Mouse (Mus musculus): ENCODE measurements around the gene Sap30. TPM values are rescaled to one million over a fixed set of nuclear protein-coding genes. Genes with fewer than 3 reads are reported as not detected.
A peak's percentile ranks its signal among the peaks of the same experiment; 100 is the strongest.
"Not testable (repeated sequence)": the region's sequence is repeated elsewhere in the genome, so short reads cannot be mapped to it uniquely, and the experiment has no call there.

Gene Sap30
- total RNA-seq (2015; ENCODE audit: low replicate concordance) (19.7 and 29.9 TPM in 2 replicates), total RNA-seq (2017; ENCODE audit: low replicate concordance) (24.9 and 33.8 TPM in 2 replicates)

DNA sequence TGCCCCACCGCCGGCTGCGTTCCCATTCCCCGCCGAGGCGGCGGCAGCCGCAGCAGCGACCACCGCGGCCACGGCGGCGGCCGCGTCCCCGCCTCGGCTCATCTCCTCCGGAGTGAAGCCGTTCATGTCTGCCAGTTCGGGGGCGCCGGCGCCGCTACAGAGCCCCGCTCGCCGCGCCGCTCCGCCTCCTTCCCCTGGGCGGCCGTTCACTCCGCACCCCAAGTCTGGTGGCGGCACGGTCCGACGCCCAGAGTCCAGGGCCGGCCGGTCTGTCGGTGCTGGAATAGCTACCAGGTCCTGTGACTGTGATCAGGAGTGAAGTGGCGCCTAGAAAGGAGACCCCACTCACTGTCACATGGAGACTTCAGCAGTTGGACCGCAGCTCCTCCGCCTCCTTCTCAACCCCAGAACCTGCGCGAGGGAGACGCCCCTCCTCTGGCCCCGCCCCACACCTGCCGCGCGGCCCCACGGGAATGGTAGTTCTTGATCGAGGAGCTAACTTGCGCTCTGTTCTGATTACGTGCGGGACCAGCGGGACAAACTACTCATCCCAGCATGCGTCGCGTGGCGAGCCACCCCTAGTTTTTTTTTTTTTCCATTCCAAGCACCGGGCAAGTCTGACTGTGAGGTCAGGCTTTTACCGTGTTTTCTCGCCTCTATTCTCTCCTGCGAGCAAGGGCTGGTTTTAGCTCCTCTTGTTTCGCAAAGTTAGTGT is at the start of gene Sap30:
Gene Sap30, minus strand, starts transcription at position 420 of the 715 bp plus-strand sequence.
- peak; percentile 95 for ATAC-seq (replicated peaks; ENCODE audit: low FRiP score, poor library complexity, severe bottlenecking)

DNA sequence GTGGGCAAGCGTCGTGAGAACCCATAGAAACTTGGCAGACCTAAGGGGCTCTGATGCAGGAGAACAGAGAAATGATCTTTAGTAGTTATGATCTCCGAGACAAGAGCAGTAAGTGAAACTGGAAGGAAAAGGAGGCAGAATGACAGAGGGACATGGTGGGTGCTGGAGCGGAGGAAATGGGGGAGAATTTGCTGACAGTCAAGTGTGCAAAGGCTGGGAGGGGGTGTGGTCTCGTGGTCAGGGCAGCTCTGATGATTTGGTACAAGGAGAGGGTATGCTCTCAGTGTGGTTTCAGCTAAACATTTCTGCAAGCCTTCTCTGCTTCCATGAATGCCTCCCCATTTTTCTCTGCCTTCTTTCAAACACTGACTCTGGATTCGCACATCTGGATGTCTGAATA is 48.5 kb upstream of the Sap30 start:
- no peak for ATAC-seq (replicated peaks; ENCODE audit: low FRiP score, poor library complexity, severe bottlenecking)

DNA sequence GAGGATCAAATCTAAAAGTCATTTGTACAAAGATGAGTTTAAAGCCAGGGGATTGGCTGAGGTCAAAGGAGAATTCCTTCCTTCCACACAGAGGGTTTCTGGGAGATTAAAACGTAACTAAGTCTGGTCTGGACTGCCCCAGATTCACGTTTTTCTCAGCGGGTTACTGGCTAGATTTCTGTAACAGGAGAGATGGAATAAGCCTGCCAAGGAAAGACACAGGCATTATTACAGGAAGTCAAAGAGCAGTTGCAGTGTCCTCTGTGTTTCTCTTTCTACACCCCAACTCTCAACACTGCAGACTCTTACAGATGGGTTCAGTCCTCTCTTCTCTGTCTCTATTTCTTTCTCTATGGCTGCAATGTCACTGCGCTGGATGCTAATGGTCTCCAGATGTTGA is 46.8 kb upstream of the Sap30 start:
- ATAC-seq (replicated peaks; ENCODE audit: low FRiP score, poor library complexity, severe bottlenecking), result no peak

DNA sequence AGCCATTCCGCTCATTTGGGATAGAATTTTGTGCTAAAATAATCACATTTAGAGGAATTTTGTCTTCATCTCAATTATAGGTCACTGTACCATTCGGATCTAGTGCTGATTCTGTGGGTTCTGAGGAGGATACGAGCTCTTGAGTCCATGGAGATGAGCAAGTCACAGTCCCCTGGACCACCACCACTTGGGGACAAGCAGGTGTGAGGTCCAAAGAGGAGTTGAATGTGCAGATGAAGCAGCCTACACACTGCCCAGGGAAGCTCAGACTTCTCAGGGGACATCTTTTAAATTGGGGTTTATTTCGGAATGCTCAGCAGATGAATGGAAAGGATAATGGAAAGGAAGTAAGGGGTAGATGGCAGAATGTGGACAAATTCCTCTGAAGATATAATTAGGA is 45.4 kb upstream of the Sap30 start:
- ATAC-seq (replicated peaks; ENCODE audit: low FRiP score, poor library complexity, severe bottlenecking), result no peak

DNA sequence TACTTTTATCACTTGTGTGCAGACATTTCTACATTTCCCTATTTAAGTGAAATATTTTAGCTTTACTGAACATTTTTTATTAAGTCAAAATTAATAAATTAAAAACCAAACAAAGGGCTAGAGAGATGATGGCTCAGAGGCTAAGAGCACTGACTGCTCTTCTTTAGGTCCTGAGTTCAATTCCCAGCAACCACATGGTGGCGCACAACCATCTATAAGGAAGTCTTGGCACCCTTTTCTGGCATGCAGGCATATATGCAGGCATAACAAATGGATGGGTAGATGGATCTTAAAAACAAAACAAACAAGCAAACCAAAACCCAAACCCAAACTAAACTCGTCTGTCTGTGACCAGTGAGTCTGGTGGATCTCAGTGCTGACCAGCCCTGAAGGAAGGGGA is 44.6 kb upstream of the Sap30 start:
- ATAC-seq (replicated peaks; ENCODE audit: low FRiP score, poor library complexity, severe bottlenecking), result no peak

DNA sequence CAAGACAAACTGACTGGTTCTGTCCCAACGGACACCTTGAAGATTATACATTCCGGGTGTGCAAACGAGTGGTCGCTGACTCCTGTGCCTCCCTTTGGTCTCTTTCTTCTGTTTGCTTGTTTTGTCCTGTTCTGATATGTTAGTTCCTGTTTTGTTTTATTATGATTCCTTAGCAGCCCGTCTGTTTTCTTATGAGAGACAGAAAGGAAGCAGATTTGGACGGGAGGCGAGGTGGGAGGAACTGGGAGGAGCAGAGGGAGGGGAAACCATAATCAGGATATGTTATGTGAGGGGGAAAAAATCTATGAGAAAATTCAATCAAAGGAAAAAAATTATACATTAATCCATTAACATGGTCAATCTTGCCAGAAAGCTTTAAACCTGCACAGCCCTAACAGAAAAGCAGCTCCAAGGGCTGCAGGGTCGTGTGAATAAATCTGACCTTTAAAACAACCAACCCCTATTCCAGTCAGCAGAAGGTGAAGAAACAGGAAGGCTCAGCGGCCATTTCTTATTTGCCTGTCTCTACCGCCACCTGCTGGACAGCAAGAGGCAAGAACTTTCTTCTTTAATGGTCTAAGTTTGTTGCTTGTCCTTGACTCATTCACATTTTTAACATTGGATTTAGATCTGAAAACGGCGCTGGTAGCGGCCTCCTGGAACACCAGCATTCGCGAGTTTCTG is 43.1 kb upstream of the Sap30 start:
- ATAC-seq (replicated peaks; ENCODE audit: low FRiP score, poor library complexity, severe bottlenecking), result peak; percentile 79

GRCm38 (mm10) chr8:57530238-57530637 is 42.6 kb upstream of the Sap30 start:
- no peak for ATAC-seq (replicated peaks; ENCODE audit: low FRiP score, poor library complexity, severe bottlenecking)

DNA sequence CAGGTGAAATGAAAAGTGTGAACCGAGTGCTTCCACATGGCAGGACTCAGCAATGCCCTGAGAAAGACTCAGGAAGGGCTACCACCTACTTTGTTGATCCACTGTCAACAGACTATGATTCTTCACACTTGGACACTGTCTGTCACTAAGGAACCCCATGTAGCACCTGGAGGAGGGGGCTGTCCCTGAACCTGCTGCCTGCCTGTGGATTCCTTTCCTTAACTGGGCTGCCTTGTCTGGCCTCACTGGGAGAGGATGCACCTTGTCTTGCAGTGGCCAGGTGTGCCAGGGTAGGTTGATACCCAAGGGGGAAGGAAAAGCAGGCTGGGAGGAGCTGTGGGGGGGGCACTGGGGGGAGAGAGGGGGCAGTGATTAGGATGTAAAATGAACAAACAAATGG is 40.4 kb upstream of the Sap30 start:
- no peak for ATAC-seq (replicated peaks; ENCODE audit: low FRiP score, poor library complexity, severe bottlenecking)

DNA sequence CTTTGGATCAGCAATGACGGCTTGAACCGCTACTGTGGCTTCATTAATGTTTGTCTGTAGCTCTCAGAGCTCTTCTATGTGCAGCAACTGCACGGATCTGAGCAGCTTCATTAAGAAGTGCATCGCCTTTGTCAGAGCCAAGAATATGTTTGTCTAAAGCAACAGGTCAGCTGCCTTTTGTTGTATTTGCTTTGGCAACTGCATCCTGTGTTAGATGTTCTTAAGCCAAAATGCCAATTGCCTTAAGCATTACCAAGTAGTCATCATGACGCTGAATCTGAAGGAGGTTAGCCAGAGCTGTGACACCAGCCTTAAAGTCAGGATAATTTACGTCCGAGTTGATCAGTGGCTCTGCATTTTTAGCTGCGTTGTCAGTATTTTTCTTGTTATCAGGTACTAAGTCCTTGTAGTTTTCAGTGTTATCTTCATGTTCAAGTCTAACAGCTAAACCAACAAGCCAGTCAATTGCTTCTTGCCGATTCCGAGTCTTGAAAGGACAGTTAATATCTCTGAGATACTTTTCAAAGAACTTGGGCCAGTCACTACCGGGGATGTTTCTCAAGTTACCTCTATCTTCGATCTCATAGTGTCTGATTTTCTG is 32.6 kb upstream of the Sap30 start:
- ATAC-seq (replicated peaks; ENCODE audit: low FRiP score, poor library complexity, severe bottlenecking), result peak; percentile 36; the same call in 1 of the 2 replicates

- ATAC-seq (replicated peaks; ENCODE audit: low FRiP score, poor library complexity, severe bottlenecking), result 0 out of 2 replicates have a peak, but pooled peaks have one; percentile 47
Measured at GRCm38 (mm10) chr8:57517723-57518122, 30.1 kb upstream of the Sap30 start.

GRCm38 (mm10) chr8:57516685-57517084 is 29.0 kb upstream of the Sap30 start:
- not testable (repeated sequence) for ATAC-seq (replicated peaks; ENCODE audit: low FRiP score, poor library complexity, severe bottlenecking)

GRCm38 (mm10) chr8:57513178-57513661 is 25.6 kb upstream of the Sap30 start:
- not testable (repeated sequence) for ATAC-seq (replicated peaks; ENCODE audit: low FRiP score, poor library complexity, severe bottlenecking)

DNA sequence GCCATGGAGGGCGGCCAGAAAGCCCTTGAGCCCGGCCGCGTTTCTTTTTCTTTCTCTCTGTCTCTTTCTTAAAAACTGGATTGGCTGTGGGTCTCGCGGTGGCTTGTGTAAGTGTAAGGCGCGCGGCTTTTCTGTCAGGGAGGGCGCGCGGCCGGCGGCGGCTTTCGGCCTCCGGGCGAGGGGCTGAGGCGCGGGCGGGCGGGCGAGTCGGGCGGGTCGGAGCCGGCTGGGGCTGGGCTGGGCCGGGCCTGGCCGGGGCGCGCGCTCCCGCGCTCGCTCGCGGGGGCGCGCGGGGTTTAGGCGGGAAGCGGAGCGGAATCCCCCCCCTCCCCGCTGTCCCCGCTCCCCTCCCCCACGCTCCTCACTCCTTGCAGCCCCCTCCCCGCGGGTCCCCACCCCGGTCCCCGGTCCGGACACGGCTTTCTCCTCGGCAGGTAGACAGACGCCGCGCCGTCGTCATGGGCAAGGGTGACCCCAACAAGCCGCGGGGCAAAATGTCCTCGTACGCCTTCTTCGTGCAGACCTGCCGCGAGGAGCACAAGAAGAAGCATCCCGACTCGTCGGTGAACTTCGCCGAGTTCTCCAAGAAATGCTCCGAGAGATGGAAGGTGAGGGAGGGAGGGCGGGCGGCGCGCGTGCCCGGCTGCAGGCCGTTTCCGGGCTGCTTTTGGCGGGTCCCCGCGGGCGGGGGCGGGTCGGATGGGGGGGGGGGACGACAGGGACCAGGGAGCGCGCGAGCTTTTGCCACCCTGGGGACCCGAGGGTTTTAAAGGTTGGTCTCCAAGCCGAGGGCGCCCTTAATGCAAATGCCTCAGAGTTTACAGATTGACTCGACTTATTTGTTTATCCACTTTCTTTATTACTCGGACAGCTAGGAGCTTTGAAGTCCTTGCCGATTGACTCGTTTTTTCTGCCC is 24.7 kb upstream of the Sap30 start:
- ATAC-seq (replicated peaks; ENCODE audit: low FRiP score, poor library complexity, severe bottlenecking), result no peak

DNA sequence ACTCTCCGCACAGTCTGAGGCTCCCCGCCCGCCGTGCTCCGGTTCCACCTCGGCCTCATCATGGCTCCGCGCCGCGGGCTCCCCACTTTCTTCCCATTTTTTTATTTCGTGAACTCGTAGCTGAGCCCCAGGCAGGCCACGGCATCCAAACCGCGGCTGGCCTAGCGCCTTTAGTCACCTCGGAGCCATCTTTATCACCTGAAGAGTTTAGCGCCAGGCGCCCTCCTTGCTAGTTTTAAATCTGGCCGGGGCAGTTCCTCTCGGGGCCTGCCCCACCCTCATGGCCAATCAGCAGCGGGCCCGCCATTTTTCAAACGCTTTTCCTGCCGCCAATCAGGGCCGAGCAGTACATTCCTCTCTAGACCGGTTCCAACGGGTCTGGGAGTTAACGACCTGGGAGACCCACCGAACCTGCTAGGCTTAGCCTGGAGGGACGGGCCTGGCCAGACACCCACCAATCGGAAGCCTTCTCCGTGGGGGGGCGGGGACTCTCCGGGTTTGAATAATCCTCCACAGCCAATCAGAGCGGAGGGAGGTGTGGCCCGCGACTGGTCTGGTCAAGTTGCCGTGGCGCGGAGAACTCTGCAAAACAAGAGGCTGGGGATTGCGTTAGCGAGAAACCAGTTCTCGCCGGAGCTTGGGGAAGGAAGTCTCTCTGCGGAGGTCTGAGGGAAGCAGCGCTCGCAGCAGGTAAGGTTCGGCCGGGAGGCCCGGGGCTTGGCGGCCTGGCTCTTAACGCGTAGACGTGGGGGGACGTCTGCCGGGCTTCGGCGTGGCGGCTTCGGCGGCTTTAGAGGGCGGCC is 23.9 kb upstream of the Sap30 start, which contains the start of gene Hmgb2:
Gene Hmgb2, plus strand, starts transcription at position 592 of the 803 bp plus-strand sequence.
- peak; percentile 93 for ATAC-seq (replicated peaks; ENCODE audit: low FRiP score, poor library complexity, severe bottlenecking)

DNA sequence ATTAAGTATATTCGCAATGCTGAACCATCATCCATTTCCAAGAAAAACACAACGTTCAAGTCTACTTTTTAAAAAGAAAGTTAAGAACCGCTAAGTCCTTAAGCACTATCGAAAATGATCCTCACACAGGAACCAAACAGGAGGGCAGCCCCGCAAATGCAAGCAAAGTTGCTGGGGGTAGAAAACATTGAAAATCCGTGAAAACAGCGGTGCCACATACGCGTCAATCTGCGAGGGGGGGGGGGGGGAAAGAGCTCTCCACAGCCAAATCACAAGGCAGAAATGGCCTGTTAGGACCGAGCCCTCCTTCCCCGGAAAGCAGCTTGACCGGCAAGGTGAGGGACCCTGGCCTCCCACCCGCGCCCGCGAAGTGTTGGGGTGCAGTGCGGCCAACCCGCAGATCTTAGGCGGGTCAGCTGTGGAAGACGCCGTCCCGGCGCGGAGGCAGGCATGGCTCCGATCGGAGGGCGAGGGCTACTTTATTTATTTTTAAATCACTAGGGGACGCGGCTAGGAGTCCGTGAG is 23.2 kb upstream of the Sap30 start:
- peak; percentile 44 for ATAC-seq (replicated peaks; ENCODE audit: low FRiP score, poor library complexity, severe bottlenecking)

- no peak for ATAC-seq (replicated peaks; ENCODE audit: low FRiP score, poor library complexity, severe bottlenecking)
Measured at GRCm38 (mm10) chr8:57508657-57509056, 21.0 kb upstream of the Sap30 start.

DNA sequence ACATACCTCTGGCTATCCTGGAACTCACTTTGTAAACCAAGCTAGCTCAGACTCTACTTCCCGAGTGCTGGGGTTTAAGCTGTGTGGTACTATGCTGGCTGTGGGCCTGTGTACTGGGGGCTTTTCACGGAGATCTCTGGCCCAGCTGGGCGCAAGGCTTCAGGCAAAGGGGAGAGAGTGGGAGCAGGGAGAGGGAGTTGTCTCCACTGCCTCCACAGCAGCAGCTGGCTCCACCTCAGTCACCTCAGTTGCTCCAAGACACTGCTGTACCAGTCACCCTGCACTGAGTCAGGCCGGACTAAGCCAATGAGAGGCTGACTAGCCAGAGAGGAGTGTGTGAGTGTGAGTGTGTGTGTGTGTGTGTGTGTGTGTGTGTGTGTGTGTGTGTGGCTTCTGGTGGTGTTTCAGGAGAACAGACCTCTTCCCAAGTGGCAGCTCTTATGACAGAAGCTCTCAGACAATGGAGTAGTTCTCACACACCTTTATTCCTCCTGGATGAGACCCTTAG is 19.9 kb upstream of the Sap30 start:
- no peak for ATAC-seq (replicated peaks; ENCODE audit: low FRiP score, poor library complexity, severe bottlenecking)

DNA sequence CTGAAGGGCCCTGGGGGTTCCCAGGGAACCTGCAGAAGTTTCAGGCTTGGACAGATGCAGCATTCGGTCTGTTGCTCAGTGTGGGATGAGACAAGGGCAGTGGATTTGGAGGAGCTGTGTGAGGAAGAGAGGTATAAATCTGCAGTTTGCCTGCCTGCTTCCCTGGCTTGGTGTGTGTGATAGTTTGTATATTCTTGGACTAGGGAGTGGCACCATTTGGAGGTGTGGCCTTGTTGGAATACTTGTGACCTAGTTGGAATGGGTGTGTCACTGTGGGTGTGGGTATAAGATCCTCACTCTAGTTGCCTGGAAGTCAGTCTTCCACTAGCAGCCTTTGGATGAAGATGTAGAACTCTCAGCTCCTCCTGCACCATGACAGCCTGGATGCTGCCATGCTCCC is 17.8 kb upstream of the Sap30 start:
- ATAC-seq (replicated peaks; ENCODE audit: low FRiP score, poor library complexity, severe bottlenecking), result peak; percentile 50
